Mouse (Mus musculus) embryonic facial prominence, embryonic 11.5 days (tissue): ENCODE measurements around the gene Adgrg1. TPM values are rescaled to one million over a fixed set of nuclear protein-coding genes. Genes with fewer than 3 reads are reported as not detected.

Experiments used
- ATAC-seq: fragments of 200-750 bp; cut with Nextera tagmentation; replicated peaks from 2 replicates; pipeline ENCODE4 v1.8.0; 2017; ENCODE audit warnings: low read depth; ENCODE audit not compliant: insufficient number of reproducible peaks, low FRiP score, low TSS enrichment
- DNase-seq: peaks from one replicate; pipeline ENCODE4 v3.0.0-alpha.2; 2015; ENCODE audit warnings: low spot score
- H3K27ac ChIP-seq: fragments of 300-500 bp; sonication (generic); replicated peaks from 2 replicates; pipeline ENCODE4 v1.5.1; 2014; ENCODE audit warnings: mild to moderate bottlenecking, low read depth, low read length, control low read depth
- H3K27me3 ChIP-seq: fragments of 300-500 bp; sonication (generic); 2 replicates; pipeline ENCODE4 v1.6.1; 2014; ENCODE audit warnings: mild to moderate bottlenecking, low read length, moderate library complexity, mixed read lengths; ENCODE audit not compliant: control insufficient read depth, insufficient read depth
- H3K36me3 ChIP-seq: fragments of 300-500 bp; sonication (generic); replicated peaks from 2 replicates; pipeline ENCODE4 v1.6.1; 2014; ENCODE audit warnings: low read depth, mild to moderate bottlenecking, low read length, moderate library complexity, mixed read lengths; ENCODE audit not compliant: control insufficient read depth, insufficient read depth
- H3K4me1 ChIP-seq: fragments of 300-500 bp; sonication (generic); 2 replicates; pipeline ENCODE4 v1.6.1; 2014; ENCODE audit warnings: low read length, mixed read lengths; ENCODE audit not compliant: control insufficient read depth, insufficient read depth
- H3K4me2 ChIP-seq: fragments of 300-500 bp; sonication (generic); 2 replicates; pipeline ENCODE4 v1.6.1; 2014; ENCODE audit warnings: low read depth, mild to moderate bottlenecking, control low read depth, low read length, moderate library complexity
- H3K4me3 ChIP-seq: fragments of 300-500 bp; sonication (generic); 2 replicates; pipeline ENCODE4 v1.5.1; 2014; ENCODE audit warnings: low read depth, low read length, control low read depth
- H3K9ac ChIP-seq: fragments of 300-500 bp; sonication (generic); replicated peaks from 2 replicates; pipeline ENCODE4 v1.6.1; 2014; ENCODE audit warnings: mild to moderate bottlenecking, control low read depth, low read length
- H3K9me3 ChIP-seq: fragments of 300-500 bp; sonication (generic); replicated peaks from 2 replicates; pipeline ENCODE4 v1.6.1; 2016; ENCODE audit warnings: mild to moderate bottlenecking, low read length, inconsistent platforms, mixed read lengths; ENCODE audit not compliant: control insufficient read depth
- WGBS: fragments of 180-500 bp; shearing (Covaris S2); extraction: QIAGEN DNeasy Blood & Tissue Kit; methylation state at CpG from one replicate; pipeline ENCODE4 v1.1.7; 2014; 5-methylcytosine and 5-hydroxymethylcytosine counted together
- polyA plus RNA-seq: library from polyadenylated mRNA; unstranded; fragments of >200 nt; fragmentation: Nextera tagmentation; extraction: Ambion mirVana; gene quantifications from 2 replicates; pipeline ENCODE4 v1.2.1, GENCODE M21; 2014

Gene Adgrg1
- polyA plus RNA-seq, 1 experiment from 2014 or later = 31.4 TPM

- Histone ChIP-seq H3K4me1 (no peaks in the 10 kb centered on the region), H3K9ac (no peak overlapping the region), H3K27ac (no peak overlapping the region), H3K27me3 (no peaks in the 10 kb centered on the region), H3K4me3 (no peak overlapping the region), H3K4me2 (no peak overlapping the region), H3K9me3 (no peaks in the 10 kb centered on the region), H3K36me3 (no peaks in the 10 kb centered on the region)
- ATAC-seq (no peak), DNase-seq (no peak)
- WGBS = 74% methylated on average over 4 of the region's 4 CpGs
Observed at GRCm38 (mm10) chr8:95015866-95016265, 41.3 kb downstream of the Adgrg1 start.

DNA sequence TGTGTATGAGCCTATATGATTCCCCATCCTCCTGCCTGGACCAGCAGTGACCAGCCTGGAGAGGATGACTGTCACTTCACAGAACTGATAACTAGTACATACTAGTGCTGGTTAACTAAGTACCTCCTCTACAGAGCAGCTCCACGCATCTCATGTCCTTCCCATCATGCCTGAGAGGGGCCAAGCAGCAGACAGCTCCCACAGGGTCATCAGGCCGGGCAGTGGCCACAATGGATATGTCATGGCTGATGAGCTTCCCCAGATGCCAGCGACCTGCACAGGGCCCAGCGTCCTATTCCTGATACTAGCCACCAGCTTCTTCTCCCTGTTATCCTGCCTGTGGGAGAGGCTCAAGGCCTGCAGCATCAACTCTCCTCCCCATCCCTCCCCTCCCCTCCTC is 42.1 kb downstream of the Adgrg1 start:
- 76% methylated on average over 4 of the region's 4 CpGs for WGBS
- no peaks in the 10 kb centered on the region for H3K9me3 ChIP-seq
- no peak overlapping the region for H3K27ac ChIP-seq
- no peak overlapping the region for H3K9ac ChIP-seq
- no peak for ATAC-seq
- no peak for DNase-seq
- H3K4me3 ChIP-seq = no peak overlapping the region
- no peaks in the 10 kb centered on the region for H3K36me3 ChIP-seq
- no peak overlapping the region for H3K4me2 ChIP-seq
- no peaks in the 10 kb centered on the region for H3K27me3 ChIP-seq
- no peaks in the 10 kb centered on the region for H3K4me1 ChIP-seq

DNA sequence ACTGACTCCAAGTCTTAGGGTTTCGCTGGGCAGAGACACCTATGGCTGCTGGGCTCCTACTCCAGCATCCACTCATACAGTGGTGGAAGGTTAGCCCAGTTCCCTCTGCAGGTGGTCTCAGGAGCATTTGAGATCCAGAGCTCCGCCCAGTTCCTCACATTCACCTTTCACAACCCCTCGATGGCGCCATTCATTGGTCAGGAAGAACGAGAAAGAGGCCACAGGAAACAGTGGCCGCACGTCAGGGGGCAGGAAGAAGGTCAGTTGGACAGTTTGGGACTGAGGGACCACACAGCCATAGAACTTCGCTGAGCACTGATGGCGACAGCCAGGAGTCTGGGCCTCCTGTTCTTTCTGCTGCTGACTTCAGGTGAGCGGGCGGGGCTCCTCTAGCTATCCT is 42.9 kb downstream of the Adgrg1 start, which contains the start of gene Adgrg3:
Adgrg3 (plus strand) TSS at position 242 of the 400 bp plus-strand sequence.
- no peaks in the 10 kb centered on the region for H3K9me3 ChIP-seq
- no peak within 1 kb of the TSS for H3K4me3 ChIP-seq
- H3K4me1 ChIP-seq = no peaks in the 10 kb centered on the region
- DNase-seq (no peak), ATAC-seq (no peak)
- no peaks in the 10 kb centered on the region for H3K27me3 ChIP-seq
- H3K27ac ChIP-seq = no peak within 1 kb of the TSS
- no peak within 1 kb of the TSS for H3K4me2 ChIP-seq
- no peak within 1 kb of the TSS for H3K9ac ChIP-seq
- WGBS = 68% methylated on average over 11 of the region's 11 CpGs
- H3K36me3 ChIP-seq = no peaks in the 10 kb centered on the region

DNA sequence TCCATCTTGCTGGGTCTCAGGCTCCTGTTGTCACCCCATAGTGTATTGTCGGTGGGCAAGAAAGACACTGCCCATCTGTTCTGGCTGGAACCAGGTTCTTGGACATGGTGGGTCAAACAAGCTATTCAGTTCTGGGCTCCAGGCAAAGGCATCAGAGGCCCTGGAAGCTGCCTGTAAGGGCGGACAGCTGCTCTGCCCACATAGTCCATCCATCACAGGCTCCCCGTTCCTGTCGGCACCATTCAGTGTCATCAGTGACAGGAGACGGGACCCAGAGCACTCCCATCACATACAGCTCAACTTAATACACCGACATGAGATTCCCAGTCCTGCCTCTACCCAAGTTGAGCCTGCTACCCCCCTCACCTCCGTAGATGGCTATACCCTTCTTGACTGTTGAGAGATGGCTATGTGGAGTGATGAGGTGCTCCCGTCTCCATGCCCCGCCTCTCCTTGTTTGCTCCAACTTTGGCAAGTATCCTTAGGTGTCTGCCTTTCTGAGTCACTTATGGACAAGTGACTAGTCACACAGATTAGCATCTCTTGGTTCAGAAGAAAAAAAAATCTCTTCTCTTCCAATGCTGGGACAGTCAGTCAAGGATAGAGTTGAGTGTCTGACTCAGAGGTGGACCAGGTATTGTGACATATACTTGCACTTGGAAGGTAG is 43.6 kb downstream of the Adgrg1 start:
- H3K4me3 ChIP-seq = no peak overlapping the region
- DNase-seq = no peak
- no peak overlapping the region for H3K4me2 ChIP-seq
- H3K9me3 ChIP-seq = no peaks in the 10 kb centered on the region
- 84% methylated on average over 9 of the region's 9 CpGs for WGBS
- H3K9ac ChIP-seq = no peak overlapping the region
- H3K27me3 ChIP-seq = no peaks in the 10 kb centered on the region
- no peaks in the 10 kb centered on the region for H3K36me3 ChIP-seq
- ATAC-seq = no peak
- no peaks in the 10 kb centered on the region for H3K4me1 ChIP-seq
- no peak overlapping the region for H3K27ac ChIP-seq

GRCm38 (mm10) chr8:95020293-95020777 is 45.8 kb downstream of the Adgrg1 start:
- DNase-seq (no peak), ATAC-seq (no peak)
- Histone ChIP-seq H3K4me3 (no peak overlapping the region), H3K27me3 (no peaks in the 10 kb centered on the region), H3K9me3 (no peaks in the 10 kb centered on the region), H3K4me1 (no peaks in the 10 kb centered on the region), H3K4me2 (no peak overlapping the region), H3K36me3 (no peaks in the 10 kb centered on the region), H3K27ac (0 out of 2 replicates have a peak overlapping the region, but pooled peaks have one; percentile 8), H3K9ac (no peak overlapping the region)
- WGBS = 66% methylated on average over 12 of the region's 12 CpGs

DNA sequence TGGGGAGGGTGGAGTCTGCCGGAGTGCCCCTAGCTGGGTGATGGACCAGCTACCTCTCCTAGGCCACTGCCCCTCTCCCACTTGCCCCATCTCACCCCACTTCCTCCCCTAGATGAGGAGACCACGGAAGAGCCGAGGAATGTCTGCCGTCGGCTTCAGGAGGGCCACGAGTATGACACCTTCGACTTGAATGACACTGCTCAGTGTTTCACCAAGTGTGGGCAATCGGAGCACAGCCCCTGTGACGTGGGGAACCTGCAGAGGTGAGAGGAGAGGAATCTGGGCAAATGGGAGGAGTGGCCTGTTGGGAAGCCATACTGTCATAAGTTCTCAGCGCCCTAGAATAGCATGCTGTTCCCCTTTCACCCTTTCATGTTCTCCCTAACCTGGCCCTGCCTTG is 46.3 kb downstream of the Adgrg1 start:
- no peaks in the 10 kb centered on the region for H3K9me3 ChIP-seq
- no peaks in the 10 kb centered on the region for H3K36me3 ChIP-seq
- 78% methylated on average over 10 of the region's 10 CpGs for WGBS
- H3K4me2 ChIP-seq = no peak overlapping the region
- no peak overlapping the region for H3K4me3 ChIP-seq
- no peak overlapping the region for H3K27ac ChIP-seq
- no peaks in the 10 kb centered on the region for H3K27me3 ChIP-seq
- DNase-seq = no peak
- no peak overlapping the region for H3K9ac ChIP-seq
- no peaks in the 10 kb centered on the region for H3K4me1 ChIP-seq
- no peak for ATAC-seq

- Histone ChIP-seq H3K27ac (no peak overlapping the region), H3K4me3 (no peak overlapping the region), H3K36me3 (no peaks in the 10 kb centered on the region), H3K9ac (no peak overlapping the region), H3K27me3 (no peaks in the 10 kb centered on the region), H3K4me2 (no peak overlapping the region), H3K4me1 (no peaks in the 10 kb centered on the region), H3K9me3 (no peaks in the 10 kb centered on the region)
- ATAC-seq (no peak), DNase-seq (peak; percentile 14)
- 24% methylated on average over 8 of the region's 8 CpGs for WGBS
Observed at GRCm38 (mm10) chr8:95023201-95023600, 48.6 kb downstream of the Adgrg1 start.

- Histone ChIP-seq H3K9ac (no peak overlapping the region), H3K27ac (no peak overlapping the region), H3K4me3 (no peak overlapping the region), H3K4me2 (no peak overlapping the region), H3K27me3 (no peaks in the 10 kb centered on the region), H3K4me1 (no peaks in the 10 kb centered on the region), H3K9me3 (no peaks in the 10 kb centered on the region), H3K36me3 (no peaks in the 10 kb centered on the region)
- WGBS = 87% methylated on average over 4 of the region's 4 CpGs
- DNase-seq (no peak), ATAC-seq (no peak)
Observed at GRCm38 (mm10) chr8:95024387-95024786, 49.8 kb downstream of the Adgrg1 start.
